Mouse (Mus musculus) G1E (cell line): ENCODE measurements around the gene Hist2h2bb.

Experiments used
- CTCF ChIP-seq: IDR thresholded peaks from 2 replicates; pipeline ENCODE4 v1.5.1; 2012; ENCODE audit warnings: low read depth, low read length, inconsistent platforms, mixed read lengths
- GATA1 ChIP-seq: IDR thresholded peaks from 2 replicates; pipeline ENCODE4 v1.6.1; 2012; ENCODE audit warnings: borderline replicate concordance, low read length, inconsistent platforms, mixed read lengths

DNA sequence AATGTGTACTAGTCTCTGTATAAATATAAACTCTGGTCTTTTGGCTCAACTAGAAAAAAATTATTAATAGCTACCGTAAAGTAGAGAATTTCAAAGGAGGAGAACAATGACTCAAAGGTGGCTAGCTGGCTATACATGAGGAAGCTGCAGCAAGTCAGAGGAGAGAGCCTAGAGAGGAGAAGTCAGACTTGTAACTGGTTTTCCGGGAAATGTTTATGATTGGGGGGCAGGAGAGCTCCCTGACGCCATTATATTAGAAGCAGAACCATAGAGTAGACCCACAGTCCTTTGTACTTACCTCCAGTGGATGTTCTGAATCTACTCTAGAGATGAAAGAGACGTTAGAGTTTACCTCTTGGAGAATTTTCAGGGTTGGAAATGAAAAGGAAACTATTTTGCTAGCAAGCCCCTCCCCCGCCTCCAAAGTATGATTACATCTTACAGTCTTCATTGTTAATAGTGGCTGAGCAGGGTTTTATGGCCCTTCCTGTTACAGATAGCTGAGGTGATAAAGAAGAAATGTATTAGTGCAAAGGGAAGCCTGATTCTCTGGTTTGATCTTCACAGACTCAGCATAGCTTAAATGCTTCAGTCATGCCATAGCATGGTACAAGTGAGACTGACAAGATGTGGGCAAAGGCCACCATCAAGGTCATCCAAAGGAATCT lies 13.5 kb upstream of the Hist2h2bb start:
- TF ChIP-seq CTCF (no peak), GATA1 (no peak)
